Mouse (Mus musculus) embryonic facial prominence, embryonic 11.5 days (tissue): Measurements from ENCODE around the gene Ranbp6. TPM values are rescaled to one million over a fixed set of nuclear protein-coding genes. Genes with fewer than 3 reads are reported as not detected.

ENCODE experiments used
- ATAC-seq: fragments of 200-750 bp; cut with Nextera tagmentation; replicated peaks from 2 replicates; pipeline ENCODE4 v1.8.0; 2017; ENCODE audit warnings: low read depth; ENCODE audit not compliant: insufficient number of reproducible peaks, low FRiP score, low TSS enrichment
- DNase-seq: peaks from one replicate; pipeline ENCODE4 v3.0.0-alpha.2; 2015; ENCODE audit warnings: low spot score
- H3K27ac ChIP-seq: fragments of 300-500 bp; sonication (generic); replicated peaks from 2 replicates; pipeline ENCODE4 v1.5.1; 2014; ENCODE audit warnings: mild to moderate bottlenecking, low read depth, low read length, control low read depth
- H3K27me3 ChIP-seq: fragments of 300-500 bp; sonication (generic); 2 replicates; pipeline ENCODE4 v1.6.1; 2014; ENCODE audit warnings: mild to moderate bottlenecking, low read length, moderate library complexity, mixed read lengths; ENCODE audit not compliant: control insufficient read depth, insufficient read depth
- H3K36me3 ChIP-seq: fragments of 300-500 bp; sonication (generic); replicated peaks from 2 replicates; pipeline ENCODE4 v1.6.1; 2014; ENCODE audit warnings: low read depth, mild to moderate bottlenecking, low read length, moderate library complexity, mixed read lengths; ENCODE audit not compliant: control insufficient read depth, insufficient read depth
- H3K4me1 ChIP-seq: fragments of 300-500 bp; sonication (generic); 2 replicates; pipeline ENCODE4 v1.6.1; 2014; ENCODE audit warnings: low read length, mixed read lengths; ENCODE audit not compliant: control insufficient read depth, insufficient read depth
- H3K4me2 ChIP-seq: fragments of 300-500 bp; sonication (generic); 2 replicates; pipeline ENCODE4 v1.6.1; 2014; ENCODE audit warnings: low read depth, mild to moderate bottlenecking, control low read depth, low read length, moderate library complexity
- H3K4me3 ChIP-seq: fragments of 300-500 bp; sonication (generic); 2 replicates; pipeline ENCODE4 v1.5.1; 2014; ENCODE audit warnings: low read depth, low read length, control low read depth
- H3K9ac ChIP-seq: fragments of 300-500 bp; sonication (generic); replicated peaks from 2 replicates; pipeline ENCODE4 v1.6.1; 2014; ENCODE audit warnings: mild to moderate bottlenecking, control low read depth, low read length
- H3K9me3 ChIP-seq: fragments of 300-500 bp; sonication (generic); replicated peaks from 2 replicates; pipeline ENCODE4 v1.6.1; 2016; ENCODE audit warnings: mild to moderate bottlenecking, low read length, inconsistent platforms, mixed read lengths; ENCODE audit not compliant: control insufficient read depth
- WGBS: fragments of 180-500 bp; shearing (Covaris S2); extraction: QIAGEN DNeasy Blood & Tissue Kit; methylation state at CpG from one replicate; pipeline ENCODE4 v1.1.7; 2014; 5-methylcytosine and 5-hydroxymethylcytosine counted together
- polyA plus RNA-seq: library from polyadenylated mRNA; unstranded; fragments of >200 nt; fragmentation: Nextera tagmentation; extraction: Ambion mirVana; gene quantifications from 2 replicates; pipeline ENCODE4 v1.2.1, GENCODE M21; 2014

The Ranbp6 gene
- polyA plus RNA-seq, 1 experiment from 2014 or later: 37.3 TPM

- Histone ChIP-seq H3K9me3 (no peaks in the 10 kb centered on the region), H3K27me3 (no peaks in the 10 kb centered on the region), H3K27ac (peak overlapping the region; percentile 84), H3K4me3 (peak overlapping the region; percentile 97), H3K4me1 (no peaks in the 10 kb centered on the region), H3K36me3 (peaks cover 3% of the 10 kb centered on the region; the same call in 1 of the 2 replicates), H3K9ac (peak overlapping the region; percentile 88), H3K4me2 (peak overlapping the region; percentile 43)
- DNase-seq (peak; percentile 77), ATAC-seq (peak; percentile 63)
- under 1% methylated on average over 69 of the region's 72 CpGs for WGBS
These were observed 7.5 kb downstream of the Ranbp6 start for GRCm38 (mm10) chr19:29805101-29805916.

- Histone ChIP-seq H3K4me1 (no peaks in the 10 kb centered on the region), H3K27me3 (no peaks in the 10 kb centered on the region), H3K4me3 (peak overlapping the region; percentile 18), H3K27ac (no peak overlapping the region), H3K9me3 (no peaks in the 10 kb centered on the region), H3K4me2 (no peak overlapping the region), H3K9ac (no peak overlapping the region), H3K36me3 (no peaks in the 10 kb centered on the region)
- ATAC-seq (no peak), DNase-seq (no peak)
- WGBS: 58% methylated on average over 3 of the region's 3 CpGs
These were observed 8.8 kb downstream of the Ranbp6 start for GRCm38 (mm10) chr19:29803946-29804345.

- no peak overlapping the region for H3K4me2 ChIP-seq
- 86% methylated on average over 3 of the region's 3 CpGs for WGBS
- no peak for DNase-seq
- no peak overlapping the region for H3K27ac ChIP-seq
- H3K9me3 ChIP-seq: no peaks in the 10 kb centered on the region
- ATAC-seq: no peak
- H3K27me3 ChIP-seq: no peaks in the 10 kb centered on the region
- H3K36me3 ChIP-seq: no peaks in the 10 kb centered on the region
- H3K4me3 ChIP-seq: no peak overlapping the region
- H3K4me1 ChIP-seq: no peaks in the 10 kb centered on the region
- H3K9ac ChIP-seq: no peak overlapping the region
These were observed 15.4 kb downstream of the Ranbp6 start for GRCm38 (mm10) chr19:29797371-29797770.

DNA sequence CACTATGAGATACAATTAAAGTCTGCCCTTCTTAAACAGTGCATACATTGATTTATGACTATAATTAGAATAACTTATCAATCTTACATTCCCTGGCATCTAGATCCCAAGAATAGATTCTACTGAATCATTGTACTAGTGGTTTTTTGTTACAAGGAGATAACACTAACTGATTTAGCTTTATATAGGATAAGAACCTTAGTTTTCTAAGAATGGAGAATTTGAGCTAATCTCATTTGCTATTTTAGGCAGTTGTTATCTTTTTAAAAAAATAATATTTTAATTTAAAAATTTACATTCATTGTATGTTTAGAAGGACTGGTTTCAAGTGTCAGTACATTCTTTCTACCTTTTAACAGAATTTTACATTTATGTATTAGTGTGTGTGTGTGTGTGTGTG is 24.8 kb downstream of the Ranbp6 start:
- H3K36me3 ChIP-seq: no peaks in the 10 kb centered on the region
- no peaks in the 10 kb centered on the region for H3K4me1 ChIP-seq
- no peak overlapping the region for H3K4me3 ChIP-seq
- H3K9me3 ChIP-seq: no peaks in the 10 kb centered on the region
- no peak overlapping the region for H3K9ac ChIP-seq
- H3K27me3 ChIP-seq: no peaks in the 10 kb centered on the region
- DNase-seq (no peak), ATAC-seq (no peak)
- no peak overlapping the region for H3K4me2 ChIP-seq
- no peak overlapping the region for H3K27ac ChIP-seq

DNA sequence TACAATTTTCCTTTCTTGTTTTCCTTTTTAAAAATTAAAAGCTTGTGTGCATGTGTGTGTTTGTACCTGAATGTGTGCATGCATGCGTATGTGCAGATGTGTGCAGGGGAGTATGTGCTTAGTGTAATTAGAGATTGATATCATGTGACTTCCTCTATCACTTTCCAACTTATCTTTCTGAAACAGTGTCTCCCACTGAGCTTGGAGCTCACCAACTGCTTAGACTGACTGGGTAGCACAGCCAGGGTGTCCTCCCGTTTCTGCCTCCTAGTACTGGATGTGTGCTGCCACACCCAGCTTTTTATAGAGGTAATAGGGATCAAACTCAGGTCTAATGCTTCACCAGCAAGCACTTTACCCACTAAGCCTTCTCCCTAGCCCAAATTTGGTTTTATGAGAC is 29.9 kb downstream of the Ranbp6 start:
- H3K4me2 ChIP-seq: no peak overlapping the region
- WGBS: 92% methylated on average over 2 of the region's 2 CpGs
- H3K27ac ChIP-seq: no peak overlapping the region
- ATAC-seq: no peak
- no peaks in the 10 kb centered on the region for H3K36me3 ChIP-seq
- no peak overlapping the region for H3K4me3 ChIP-seq
- H3K9me3 ChIP-seq: no peaks in the 10 kb centered on the region
- no peak overlapping the region for H3K9ac ChIP-seq
- no peaks in the 10 kb centered on the region for H3K4me1 ChIP-seq
- DNase-seq: no peak
- H3K27me3 ChIP-seq: no peaks in the 10 kb centered on the region

Other genes starting within 250 kb of the Ranbp6 start
- gene Ermp1, start 164.6 kb downstream of the Ranbp6 start, polyA plus RNA-seq: 16.8 and 18.1 TPM in 2 replicates
- gene Mlana, start 115.2 kb downstream of the Ranbp6 start, polyA plus RNA-seq: 1.1 and 1.6 TPM in 2 replicates
- gene 9930021J03Rik, start 7.0 kb downstream of the Ranbp6 start, polyA plus RNA-seq: 8.5 and 9.4 TPM in 2 replicates
- gene Il33, start 112.1 kb upstream of the Ranbp6 start, polyA plus RNA-seq: 0.45 and 0.63 TPM in 2 replicates
- gene Trpd52l3, start 190.8 kb upstream of the Ranbp6 start, polyA plus RNA-seq: not detected in 2 replicates
- gene Uhrf2, start 217.5 kb upstream of the Ranbp6 start, polyA plus RNA-seq: 91.4 and 100 TPM in 2 replicates